Mouse (Mus musculus) olfactory bulb, adult 2 months (tissue): ENCODE results near the gene Pde10a. TPM values are rescaled to one million over a fixed set of nuclear protein-coding genes. Genes with fewer than 3 reads are reported as not detected.

Source experiments
- H3K27ac ChIP-seq: fragments of 200-500 bp; 2 replicates; pipeline ENCODE4 v1.5.1; 2012; ENCODE audit warnings: low read depth, low read length; ENCODE audit not compliant: insufficient read depth
- H3K4me1 ChIP-seq: fragments of 200-500 bp; 2 replicates; pipeline ENCODE4 v1.6.1; 2012; ENCODE audit warnings: low read length; ENCODE audit not compliant: control insufficient read depth, insufficient read depth
- H3K4me3 ChIP-seq: fragments of 200-500 bp; 2 replicates; pipeline ENCODE4 v1.5.1; 2012; ENCODE audit warnings: mild to moderate bottlenecking, low read depth, low read length, moderate library complexity; ENCODE audit not compliant: insufficient read depth
- CTCF ChIP-seq: fragments of 200-500 bp; IDR thresholded peaks from 2 replicates; pipeline ENCODE4 v1.5.1; 2012; ENCODE audit warnings: low read depth, mild to moderate bottlenecking, low read length, moderate library complexity; ENCODE audit not compliant: insufficient read depth
- POLR2A ChIP-seq: fragments of 200-500 bp; IDR thresholded peaks from 2 replicates; pipeline ENCODE4 v1.6.1; 2012; ENCODE audit warnings: mild to moderate bottlenecking, low read depth, low read length, moderate library complexity; ENCODE audit not compliant: insufficient read depth
- WGBS: fragments of 180-500 bp; shearing (Covaris S2); methylation state at CpG from one replicate; pipeline ENCODE4 v1.1.7; 2018; 5-methylcytosine and 5-hydroxymethylcytosine counted together
- polyA plus RNA-seq: library from polyadenylated mRNA; stranded (reverse); fragments of >200 nt; gene quantifications from 2 replicates; pipeline ENCODE4 v1.2.4, GENCODE M21; 2012; ENCODE audit warnings: low replicate concordance; ENCODE audit not compliant: missing spikeins, insufficient read depth, insufficient read length

The Pde10a gene
- polyA plus RNA-seq, 1 experiment: not detected

GRCm38 (mm10) chr17:8878056-8878455, 352.9 kb downstream of the Pde10a start:
- WGBS: 68% methylated on average over 1 of the region's 1 CpGs
- no peaks in the 10 kb centered on the region for H3K4me1 ChIP-seq
- TF ChIP-seq CTCF (no peak), POLR2A (no peak)
- no peak overlapping the region for H3K27ac ChIP-seq
- H3K4me3 ChIP-seq: no peak overlapping the region

GRCm38 (mm10) chr17:8881711-8882110, 356.5 kb downstream of the Pde10a start:
- 93% methylated on average over 6 of the region's 6 CpGs for WGBS
- no peak for TF ChIP-seq CTCF
- TF ChIP-seq POLR2A: no peak
- no peak overlapping the region for H3K27ac ChIP-seq
- peaks cover 7% of the 10 kb centered on the region for H3K4me1 ChIP-seq
- H3K4me3 ChIP-seq: no peak overlapping the region

- Histone ChIP-seq H3K27ac (no peak overlapping the region), H3K4me1 (peaks cover 7% of the 10 kb centered on the region), H3K4me3 (no peak overlapping the region)
- WGBS: 79% methylated on average over 5 of the region's 5 CpGs
- TF ChIP-seq POLR2A (no peak), CTCF (no peak)
These were observed 359.5 kb downstream of the Pde10a start for GRCm38 (mm10) chr17:8884691-8885090.

- TF ChIP-seq POLR2A: no peak
- TF ChIP-seq CTCF: no peak
- H3K4me3 ChIP-seq: no peak overlapping the region
- peaks cover 7% of the 10 kb centered on the region for H3K4me1 ChIP-seq
- WGBS: 90% methylated on average over 6 of the region's 6 CpGs
- H3K27ac ChIP-seq: no peak overlapping the region
These were observed 360.7 kb downstream of the Pde10a start for GRCm38 (mm10) chr17:8885830-8886229.

- peaks cover 8% of the 10 kb centered on the region for H3K4me1 ChIP-seq
- no peak overlapping the region for H3K4me3 ChIP-seq
- WGBS: 91% methylated on average over 9 of the region's 9 CpGs
- TF ChIP-seq CTCF: no peak
- no peak for TF ChIP-seq POLR2A
- no peak overlapping the region for H3K27ac ChIP-seq
These were observed 362.9 kb downstream of the Pde10a start for GRCm38 (mm10) chr17:8888105-8888504.

GRCm38 (mm10) chr17:8888639-8889038, 363.5 kb downstream of the Pde10a start:
- H3K4me1 ChIP-seq: peaks cover 13% of the 10 kb centered on the region
- H3K27ac ChIP-seq: no peak overlapping the region
- 91% methylated on average over 5 of the region's 5 CpGs for WGBS
- no peak overlapping the region for H3K4me3 ChIP-seq
- TF ChIP-seq POLR2A (no peak), CTCF (no peak)

- peaks cover 6% of the 10 kb centered on the region for H3K4me1 ChIP-seq
- H3K4me3 ChIP-seq: no peak overlapping the region
- 85% methylated on average over 13 of the region's 13 CpGs for WGBS
- no peak overlapping the region for H3K27ac ChIP-seq
- no peak for TF ChIP-seq POLR2A
These were observed 367.2 kb downstream of the Pde10a start for GRCm38 (mm10) chr17:8892193-8892985.

- H3K4me3 ChIP-seq: no peak overlapping the region
- TF ChIP-seq CTCF (no peak), POLR2A (no peak)
- H3K4me1 ChIP-seq: peaks cover 6% of the 10 kb centered on the region
- WGBS: 88% methylated on average over 14 of the region's 14 CpGs
- H3K27ac ChIP-seq: no peak overlapping the region
These were observed 370.8 kb downstream of the Pde10a start for GRCm38 (mm10) chr17:8895991-8896390.

- no peak for TF ChIP-seq POLR2A
- Histone ChIP-seq H3K27ac (no peak overlapping the region), H3K4me1 (peaks cover 6% of the 10 kb centered on the region), H3K4me3 (no peak overlapping the region)
- WGBS: 86% methylated on average over 10 of the region's 10 CpGs
These were observed 372.6 kb downstream of the Pde10a start for GRCm38 (mm10) chr17:8897749-8898148.
